Mouse (Mus musculus) splenic B cell, adult 2 months (primary cell): ENCODE data around the gene Vwa7.

ENCODE experiments used
- DNase-seq: peaks from one replicate; pipeline ENCODE4 v3.0.0-alpha.2; 2011; ENCODE audit warnings: low read depth, low spot score
- H3K27me3 ChIP-seq: 2 replicates; pipeline ENCODE4 v1.6.1; 2012; ENCODE audit warnings: mild to moderate bottlenecking, low read length, moderate library complexity, mixed read lengths; ENCODE audit not compliant: control insufficient read depth, poor library complexity, insufficient read depth, severe bottlenecking
- H3K36me3 ChIP-seq: 2 replicates; pipeline ENCODE4 v1.6.1; 2012; ENCODE audit warnings: mild to moderate bottlenecking, low read length, moderate library complexity, mixed read lengths; ENCODE audit not compliant: control insufficient read depth, poor library complexity, insufficient read depth, severe bottlenecking

The Vwa7 gene

DNA sequence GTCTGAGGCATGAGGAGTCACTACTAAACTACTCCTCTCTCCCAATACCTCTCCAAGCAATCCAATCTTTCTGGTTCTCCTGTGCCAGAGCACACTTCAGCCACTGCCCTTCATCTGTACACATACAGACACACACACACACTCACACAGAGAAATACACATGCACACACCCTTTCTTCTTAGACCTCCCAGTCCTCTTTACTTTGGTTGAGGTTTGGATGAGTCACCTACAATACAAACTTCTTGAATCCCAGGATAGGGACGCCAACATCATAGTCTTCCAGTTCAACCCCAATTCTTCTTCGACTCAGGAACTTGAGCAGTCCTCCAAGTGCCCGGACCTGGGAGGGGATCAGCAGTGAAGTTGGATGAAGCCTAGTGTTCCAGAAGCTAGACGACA is 27.4 kb downstream of the Vwa7 start:
- no peaks in the 10 kb centered on the region for H3K36me3 ChIP-seq
- DNase-seq = no peak
- H3K27me3 ChIP-seq = no peaks in the 10 kb centered on the region

DNA sequence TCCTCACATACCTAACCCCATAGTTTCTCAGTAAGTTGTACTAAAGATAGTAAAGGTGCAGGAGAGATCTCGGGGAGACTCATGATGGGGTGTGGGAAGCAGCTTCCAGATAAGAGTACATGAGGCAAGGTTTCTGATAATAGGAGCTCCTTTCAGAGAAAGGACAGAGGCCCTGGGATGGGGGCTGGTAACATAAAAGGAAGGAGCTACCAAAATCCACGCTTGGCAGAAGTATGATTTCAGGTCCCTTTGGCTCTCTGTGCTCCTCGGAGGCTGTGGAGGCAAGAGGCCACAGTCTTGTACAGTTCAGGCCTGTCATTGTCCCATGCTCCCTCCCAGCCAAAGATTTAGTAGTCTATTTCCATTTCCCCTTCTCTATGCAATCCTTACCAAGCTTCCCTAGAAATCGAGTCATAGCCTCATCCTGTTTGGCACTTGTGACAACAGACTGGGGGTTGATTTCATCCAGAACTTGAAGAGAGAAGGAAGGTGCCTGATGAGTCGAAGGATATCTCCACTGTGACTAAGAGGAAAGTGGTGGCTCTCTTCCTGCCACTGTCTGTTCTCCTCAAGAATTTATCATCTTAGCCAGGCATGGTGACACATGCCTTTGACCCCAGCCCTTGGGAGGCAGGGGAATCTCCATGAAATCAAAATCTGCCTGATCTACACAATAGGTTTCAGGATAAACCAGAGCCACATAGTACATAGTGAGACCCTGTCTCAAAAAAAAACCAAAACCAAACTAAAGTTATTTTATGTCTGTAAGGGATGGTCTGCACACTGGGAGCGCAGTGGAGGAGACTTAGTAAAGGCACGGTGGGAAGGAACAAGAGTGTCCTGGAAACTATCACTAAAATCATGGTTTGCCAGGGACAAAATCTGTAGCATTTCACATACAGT is 28.8 kb downstream of the Vwa7 start:
- no peaks in the 10 kb centered on the region for H3K27me3 ChIP-seq
- no peak for DNase-seq
- H3K36me3 ChIP-seq = no peaks in the 10 kb centered on the region

DNA sequence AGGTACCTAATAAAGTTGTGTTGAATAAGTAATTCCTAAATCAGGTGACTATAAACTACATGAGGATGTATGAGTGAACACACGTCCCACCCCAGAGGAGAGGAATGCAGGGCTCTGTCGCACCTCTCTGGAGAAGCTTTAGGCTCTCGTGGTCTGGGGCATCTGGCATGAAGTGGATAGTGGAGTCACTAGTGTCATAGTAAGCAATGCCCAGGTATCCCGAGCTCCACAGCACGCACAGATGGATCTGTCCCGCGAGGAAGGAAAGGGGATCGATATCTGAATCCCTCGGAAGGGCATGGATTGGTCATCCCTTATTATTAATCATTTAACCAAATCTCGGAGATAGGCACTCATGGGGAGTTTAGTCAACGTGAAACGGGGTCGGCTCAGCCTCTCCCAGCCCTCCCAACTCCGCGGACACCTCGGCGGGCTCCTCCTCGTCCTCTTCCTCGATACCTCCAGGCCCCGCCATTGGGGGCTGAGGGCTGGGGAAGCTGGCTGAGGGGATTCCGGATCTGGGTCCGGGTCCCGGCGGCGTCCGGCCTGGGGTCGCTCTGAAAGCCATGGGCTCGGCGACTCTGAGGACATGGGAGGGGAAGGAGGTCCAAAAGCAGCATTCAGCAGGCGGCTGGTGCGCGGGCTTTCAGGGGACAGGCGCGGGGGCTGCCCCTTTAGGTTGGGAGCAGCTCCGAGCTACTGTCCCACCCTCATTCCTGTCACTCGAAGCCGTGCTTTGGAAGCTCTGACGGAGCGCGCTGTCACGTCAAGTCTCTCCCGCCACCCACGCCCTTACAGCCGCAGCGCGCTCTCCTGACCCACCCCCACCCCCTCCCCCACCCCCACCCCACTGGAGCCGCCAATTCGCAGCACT is 29.7 kb downstream of the Vwa7 start:
- Histone ChIP-seq H3K27me3 (no peaks in the 10 kb centered on the region), H3K36me3 (no peaks in the 10 kb centered on the region)
- DNase-seq = no peak

DNA sequence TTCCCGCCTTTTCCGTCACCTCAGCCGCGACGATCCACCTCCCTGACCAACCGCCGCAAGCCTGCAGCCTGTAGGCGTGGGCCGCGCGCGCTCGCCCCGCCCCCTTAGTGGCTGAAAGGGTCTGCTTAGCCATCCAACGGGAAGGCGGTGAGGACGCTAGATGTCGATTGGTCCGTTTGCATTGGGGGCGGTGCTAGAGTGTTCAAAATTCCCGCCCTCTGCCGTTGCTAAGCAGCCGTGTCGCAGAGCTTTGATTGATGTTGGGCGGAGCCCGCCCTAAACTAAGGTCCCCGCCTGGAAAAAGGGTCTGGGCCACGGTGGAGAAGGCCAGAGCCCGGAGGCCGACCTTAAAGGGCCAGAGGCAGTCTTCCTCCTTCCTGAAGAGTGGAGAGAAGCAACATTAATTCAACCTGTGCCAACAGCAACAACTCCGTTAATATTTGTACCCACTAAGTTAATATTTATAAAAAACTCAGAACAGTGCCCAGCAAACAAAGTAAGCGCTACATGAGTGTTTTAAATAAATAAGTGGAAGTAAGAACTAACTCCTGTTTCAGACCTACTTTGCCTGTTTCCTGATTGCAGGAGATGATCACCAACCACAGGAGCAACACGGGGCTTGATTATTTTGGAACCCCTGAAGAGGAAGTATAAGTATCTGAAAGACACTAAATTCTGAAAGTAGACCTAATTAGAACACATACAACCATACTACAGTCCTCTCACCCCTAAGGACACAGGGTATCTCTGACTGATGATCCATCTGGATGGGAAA is 30.5 kb downstream of the Vwa7 start, which contains the start of gene Msh5:
Gene Msh5, minus strand, starts transcription at position 65 of the 775 bp plus-strand sequence.
- H3K27me3 ChIP-seq = no peaks in the 10 kb centered on the region
- no peaks in the 10 kb centered on the region for H3K36me3 ChIP-seq
- peak; percentile 99 for DNase-seq

DNA sequence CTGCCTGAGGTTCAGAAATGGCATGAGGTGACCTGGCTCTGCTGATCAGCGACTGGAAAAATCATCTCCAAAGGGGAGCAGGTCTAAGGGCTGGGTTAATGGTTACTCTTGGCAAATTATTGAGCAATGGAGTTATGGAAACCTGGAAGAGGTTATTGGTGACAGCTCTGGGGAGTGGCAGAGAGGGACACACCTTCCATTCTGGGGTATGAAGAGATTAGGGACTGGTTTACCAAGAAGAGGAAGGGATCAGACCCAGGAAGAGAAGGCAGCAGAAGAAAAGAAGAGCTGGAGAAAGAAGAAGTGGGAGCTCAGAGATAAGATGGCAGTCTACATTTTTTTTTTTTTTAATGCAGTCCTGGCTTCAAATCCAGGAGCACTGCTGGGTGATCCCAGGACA is 31.3 kb downstream of the Vwa7 start:
- DNase-seq = no peak
- Histone ChIP-seq H3K27me3 (no peaks in the 10 kb centered on the region), H3K36me3 (peaks cover under 1% of the 10 kb centered on the region; the same call in 1 of the 2 replicates)

DNA sequence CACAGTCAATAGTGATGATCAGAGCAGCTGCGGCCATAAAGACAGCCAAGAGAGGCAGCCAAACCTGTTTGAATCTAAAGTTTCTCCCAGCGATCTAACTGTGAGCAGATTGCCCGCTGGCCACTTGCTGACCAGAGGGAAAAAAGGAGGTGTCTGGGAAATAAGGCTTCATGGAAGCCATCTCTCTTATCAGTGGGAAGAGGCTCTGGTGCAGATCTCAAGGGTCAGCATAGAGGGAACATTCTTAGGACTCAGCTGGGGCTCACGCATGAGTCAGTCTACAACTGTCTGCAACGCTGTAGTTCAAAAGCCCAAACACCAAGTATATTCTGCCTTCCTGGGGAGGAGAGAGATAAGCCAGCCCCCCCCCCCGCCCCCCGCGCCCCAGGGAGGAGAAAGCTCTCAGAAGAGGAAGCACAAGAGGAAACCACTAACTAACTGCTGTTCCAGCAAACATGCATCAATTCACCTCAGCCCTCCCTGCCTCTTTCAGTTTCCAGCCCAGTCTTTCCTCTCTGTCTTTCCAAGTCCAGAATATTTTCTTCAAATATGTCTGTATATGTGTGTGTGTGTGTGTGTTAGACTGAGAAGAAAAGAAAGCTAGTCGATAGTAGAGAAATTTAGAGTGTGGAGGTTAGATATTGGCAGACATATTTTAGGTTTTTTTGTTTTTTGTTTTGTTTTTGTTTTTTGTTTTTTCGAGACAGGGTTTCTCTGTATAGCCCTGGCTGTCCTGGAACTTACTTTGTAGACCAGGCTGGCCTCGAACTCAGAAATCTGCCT is 32.0 kb downstream of the Vwa7 start:
- peak; percentile 73 for DNase-seq
- Histone ChIP-seq H3K36me3 (peaks cover 5% of the 10 kb centered on the region; the same call in 1 of the 2 replicates), H3K27me3 (no peaks in the 10 kb centered on the region)

DNA sequence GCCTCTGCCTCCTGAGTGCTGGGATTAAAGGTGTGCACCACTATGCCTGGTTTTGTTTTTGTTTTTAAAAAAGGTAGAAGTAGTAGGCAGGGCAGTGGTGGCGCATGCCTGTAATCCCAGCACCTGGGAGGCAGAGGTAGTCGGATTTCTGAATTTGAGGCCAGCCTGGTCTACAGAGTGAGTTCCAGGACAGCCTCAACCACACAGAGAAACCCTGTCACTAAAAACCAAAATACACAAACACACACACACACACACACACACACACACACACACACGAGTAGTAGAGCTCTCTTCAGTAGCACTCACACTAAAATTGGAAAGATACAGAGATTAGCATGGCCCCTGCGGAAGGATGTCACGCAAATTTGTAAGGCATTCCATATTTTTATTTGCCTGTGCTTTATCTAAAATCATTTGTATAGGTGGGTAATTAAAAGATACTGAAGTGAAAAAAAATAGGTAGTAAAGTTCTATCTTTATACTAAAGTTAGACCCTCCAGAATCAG is 32.6 kb downstream of the Vwa7 start:
- no peak for DNase-seq
- H3K27me3 ChIP-seq = no peaks in the 10 kb centered on the region
- peaks cover 11% of the 10 kb centered on the region for H3K36me3 ChIP-seq

DNA sequence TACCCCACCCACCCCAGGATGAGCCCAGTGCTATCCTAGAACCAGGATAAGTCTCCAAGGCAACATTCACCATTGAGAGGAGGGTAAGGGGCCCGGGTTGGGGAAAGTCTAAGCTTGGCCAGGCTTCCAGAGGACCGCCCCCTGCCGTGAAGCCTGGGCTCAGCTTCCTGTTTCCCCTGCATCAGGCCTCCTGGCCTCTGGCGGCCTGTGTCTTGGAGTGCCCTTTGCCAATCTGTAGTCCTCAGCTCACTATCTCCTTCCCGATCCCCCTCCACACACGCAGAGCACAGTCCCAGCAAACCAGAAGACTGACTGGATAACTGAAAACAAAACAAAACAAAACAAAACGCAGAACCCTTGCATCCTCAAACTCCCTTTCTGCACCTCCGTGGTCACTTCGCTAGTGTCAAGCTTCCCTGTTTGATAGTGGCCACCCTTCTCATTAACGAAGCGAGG is 33.2 kb downstream of the Vwa7 start, which contains the start of gene Clic1:
Gene Clic1, plus strand, starts transcription at position 406 of the 456 bp plus-strand sequence.
- DNase-seq = no peak

DNA sequence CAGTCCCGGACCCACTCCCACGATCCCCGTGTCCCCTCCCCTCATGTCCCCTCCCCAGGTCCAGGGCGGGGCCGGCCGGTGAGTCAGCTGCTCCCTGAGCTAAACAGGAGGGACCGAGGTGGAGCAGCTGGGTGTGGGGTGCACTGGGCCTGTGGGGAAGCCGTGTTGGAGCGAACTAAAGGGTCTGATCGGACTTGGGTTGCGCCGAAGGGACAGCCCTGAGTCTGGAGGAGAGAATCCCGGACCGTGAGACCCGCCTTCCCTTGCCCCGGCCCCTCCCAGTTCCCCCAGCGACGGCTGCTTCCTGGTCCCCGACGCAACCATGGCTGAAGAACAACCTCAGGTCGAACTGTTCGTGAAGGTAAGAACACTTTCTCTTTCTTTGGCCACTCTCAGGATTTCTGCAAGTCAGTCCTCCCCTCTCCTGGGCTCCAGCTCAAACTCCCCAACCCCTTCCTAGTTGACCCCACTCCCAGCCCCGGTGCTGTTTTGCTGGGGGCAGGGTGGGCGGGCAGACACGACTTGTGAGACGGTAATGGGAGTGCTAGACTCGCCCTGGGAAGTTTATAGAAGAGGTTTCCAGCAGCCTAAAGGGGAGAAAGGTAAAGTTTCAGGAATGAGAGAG is 33.9 kb downstream of the Vwa7 start:
- peak; percentile 61 for DNase-seq
- no peaks in the 10 kb centered on the region for H3K27me3 ChIP-seq
- peaks cover 17% of the 10 kb centered on the region for H3K36me3 ChIP-seq

More for the DNA sequence above, 33.2 kb downstream of the Vwa7 start, which contains the start of gene Clic1:
- no peaks in the 10 kb centered on the region for H3K27me3 ChIP-seq
- H3K36me3 ChIP-seq = peaks cover 14% of the 10 kb centered on the region

DNA sequence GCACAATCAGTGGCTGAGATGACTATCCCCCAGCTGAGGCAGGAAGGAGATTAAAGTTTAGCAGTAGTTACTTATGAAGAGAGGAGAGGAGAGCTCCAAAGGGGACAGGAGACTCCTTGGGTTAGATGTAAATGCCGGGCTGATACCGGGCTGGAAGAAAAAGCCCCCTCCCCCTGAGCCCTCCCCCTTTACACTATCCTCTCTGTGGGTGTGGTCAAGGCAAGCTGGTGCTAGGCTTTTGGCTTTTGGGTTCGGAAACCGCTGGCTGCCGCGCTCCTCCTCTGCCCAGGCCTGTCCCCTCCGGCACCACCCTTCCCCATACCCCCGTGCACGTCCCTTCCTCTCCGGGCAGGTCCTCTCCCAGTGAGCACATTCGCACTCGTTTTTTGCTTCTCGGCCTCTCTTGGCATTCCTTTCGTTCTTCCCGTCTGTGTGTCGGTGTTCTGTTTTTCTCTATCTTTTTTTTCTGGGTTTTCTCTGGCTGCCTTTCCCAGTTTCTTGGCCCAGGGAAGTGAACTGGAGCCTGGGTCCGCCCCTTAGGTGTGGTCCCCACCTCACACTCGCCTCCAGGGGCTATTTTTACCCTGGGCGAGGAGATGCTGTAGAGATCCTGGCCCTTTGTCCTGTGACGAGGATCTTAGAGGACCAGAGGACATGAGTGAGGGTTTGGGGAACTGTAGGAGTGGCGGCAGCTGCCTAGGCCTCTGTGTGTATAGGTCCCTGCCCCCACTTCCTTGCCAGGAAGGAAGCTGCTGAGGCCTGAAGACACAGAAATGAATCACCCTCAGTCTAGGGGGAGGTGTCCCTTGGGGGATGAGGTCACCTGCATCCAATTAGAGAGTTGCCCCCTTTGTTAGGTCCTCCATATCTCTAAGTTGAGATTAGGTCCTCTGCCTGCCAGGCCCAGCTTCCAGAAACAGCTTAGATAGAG is 35.0 kb downstream of the Vwa7 start:
- peak; percentile 91 for DNase-seq
- H3K27me3 ChIP-seq = no peaks in the 10 kb centered on the region
- peaks cover 20% of the 10 kb centered on the region for H3K36me3 ChIP-seq

DNA sequence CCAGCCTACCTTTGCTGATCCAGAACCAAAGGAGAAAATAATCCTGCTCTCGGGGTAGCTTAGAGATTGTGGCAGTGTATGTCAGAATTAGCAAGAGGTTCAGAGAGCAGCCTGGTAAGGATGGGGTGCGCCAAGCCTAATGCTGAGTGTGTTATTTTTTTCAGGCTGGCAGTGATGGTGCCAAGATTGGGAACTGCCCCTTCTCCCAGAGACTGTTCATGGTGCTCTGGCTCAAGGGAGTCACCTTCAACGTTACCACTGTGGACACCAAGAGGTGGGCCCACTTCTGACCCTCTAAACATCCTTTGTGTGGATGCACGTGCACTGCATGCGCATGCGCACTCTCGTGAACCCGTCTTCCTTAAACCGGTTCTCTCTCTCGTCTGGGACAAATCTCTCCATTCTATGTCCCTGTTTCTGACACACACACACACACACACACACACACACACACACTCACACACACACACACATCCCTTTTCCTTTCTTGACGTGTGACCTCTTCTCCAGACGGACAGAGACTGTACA is 36.0 kb downstream of the Vwa7 start:
- peaks cover 20% of the 10 kb centered on the region for H3K36me3 ChIP-seq
- no peak for DNase-seq
- H3K27me3 ChIP-seq = no peaks in the 10 kb centered on the region
